Mouse (Mus musculus): ENCODE results near the gene Vgll4. TPM values are rescaled to one million over a fixed set of nuclear protein-coding genes. Genes with fewer than 3 reads are reported as not detected.

The Vgll4 gene
- total RNA-seq, 2 experiments from 2014 or later = 42.2 to 48.2 TPM

GRCm38 (mm10) chr6:114814199-114814881 lies 155.5 kb downstream of the Vgll4 start:
- DNase-seq (ENCODE audit: low spot score in 2 of 2) = no peak

DNA sequence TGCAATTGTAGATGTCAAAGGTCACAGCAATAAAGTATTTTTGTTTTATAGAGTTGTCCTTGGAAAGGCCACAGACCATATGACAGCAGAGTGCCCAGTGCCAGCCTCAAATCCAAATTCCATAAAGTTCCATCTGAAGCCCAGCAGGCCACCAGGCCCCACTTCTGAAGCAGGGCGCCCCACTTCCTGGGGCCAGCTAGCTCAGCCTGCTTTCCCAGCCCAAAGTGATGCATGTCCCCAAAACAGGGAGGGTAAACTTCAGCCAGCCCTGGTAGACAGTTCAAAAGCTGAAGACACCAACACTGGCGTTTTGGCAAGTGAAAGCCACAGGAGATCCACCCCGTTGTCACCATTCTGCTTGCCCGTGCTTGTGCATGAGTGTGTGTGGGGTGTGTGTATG lies 157.0 kb downstream of the Vgll4 start:
- no peak for DNase-seq (ENCODE audit: low spot score in 2 of 2)

DNA sequence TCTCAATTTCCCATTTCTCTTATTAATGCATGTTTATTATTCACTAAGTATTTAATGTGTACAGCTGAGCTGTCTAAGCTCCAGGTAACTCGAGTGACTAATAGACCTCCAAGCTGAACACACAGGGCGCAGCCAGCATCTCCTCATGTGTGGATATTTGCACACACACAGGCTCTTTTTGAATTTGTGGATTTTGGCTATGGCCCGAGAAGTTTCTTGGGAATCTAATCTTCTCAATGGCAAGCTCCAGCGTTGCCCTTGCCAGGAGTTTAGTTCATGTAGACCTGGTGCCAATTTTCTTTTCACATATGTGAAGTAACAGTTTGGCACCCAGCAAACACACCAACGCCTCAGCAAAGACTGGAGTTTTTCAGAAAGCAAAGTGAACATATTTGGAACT lies 157.5 kb downstream of the Vgll4 start:
- DNase-seq (ENCODE audit: low spot score in 2 of 2) = peak in 1 of 2 experiments; percentile 60

Other genes starting within 250 kb of the Vgll4 start
- gene Tamm41, start 67.9 kb upstream of the Vgll4 start, total RNA-seq (2021) = 10 to 100 TPM; 20.2 to 22.2 TPM
- 1 to 10 TPM; 2.6 to 3.4 TPM for gene Syn2, start 164.9 kb upstream of the Vgll4 start, total RNA-seq (2021)

All from gastrocnemius, postnatal 4 days (tissue).